Mouse (Mus musculus) monocyte, adult 2 months (primary cell): Measurements from ENCODE around the gene Cdh15.

Experiments used
- DNase-seq, 2 experiments: peaks; one replicate each; pipeline ENCODE4 v3.0.0; 2022; ENCODE audit warnings: low spot score in 2 of 2, low read depth in 1 of 2

Cdh15 gene

DNA sequence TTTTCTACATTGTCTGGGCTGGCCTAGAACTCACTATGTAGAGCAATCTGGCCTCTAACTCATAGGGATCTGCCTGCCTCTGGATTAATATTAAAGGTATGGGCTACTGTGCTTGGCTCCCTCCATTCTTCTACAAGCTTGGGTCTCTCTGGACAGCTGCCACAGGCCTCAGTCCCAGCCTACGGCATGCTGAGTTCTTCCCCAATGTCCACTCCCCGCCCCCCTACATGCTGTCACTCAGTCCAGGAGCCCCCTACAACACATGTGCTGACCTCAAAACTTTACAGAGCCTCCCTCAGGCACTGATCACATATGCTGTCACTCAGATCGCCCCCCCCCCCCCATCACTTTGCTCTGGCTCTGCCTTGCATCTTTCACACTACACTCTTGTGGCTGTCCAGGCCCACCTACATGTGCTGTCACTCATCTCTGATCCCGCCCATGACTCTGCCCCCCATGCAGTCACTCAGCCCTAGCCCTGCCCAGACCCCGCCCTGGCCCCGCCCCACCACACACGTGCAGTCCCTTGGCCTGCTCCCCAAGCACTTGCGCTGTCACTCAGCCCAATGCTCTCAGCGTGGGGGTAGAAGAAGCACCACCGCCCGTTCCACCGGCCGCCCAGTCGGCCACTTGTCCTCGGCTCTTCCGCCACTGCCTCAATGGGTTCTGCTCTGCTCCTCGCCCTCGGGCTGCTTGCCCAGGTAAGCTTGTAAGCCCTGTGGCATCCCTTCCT is at the start of gene Cdh15:
Gene Cdh15 (plus strand): TSS at position 138 of the 733 bp plus-strand sequence.
- no peak for DNase-seq

- no peak for DNase-seq
Observed at GRCm38 (mm10) chr8:122803906-122804761, 43.6 kb upstream of the Cdh15 start.

- no peak for DNase-seq
Observed at GRCm38 (mm10) chr8:122805349-122805748, 42.4 kb upstream of the Cdh15 start.

DNA sequence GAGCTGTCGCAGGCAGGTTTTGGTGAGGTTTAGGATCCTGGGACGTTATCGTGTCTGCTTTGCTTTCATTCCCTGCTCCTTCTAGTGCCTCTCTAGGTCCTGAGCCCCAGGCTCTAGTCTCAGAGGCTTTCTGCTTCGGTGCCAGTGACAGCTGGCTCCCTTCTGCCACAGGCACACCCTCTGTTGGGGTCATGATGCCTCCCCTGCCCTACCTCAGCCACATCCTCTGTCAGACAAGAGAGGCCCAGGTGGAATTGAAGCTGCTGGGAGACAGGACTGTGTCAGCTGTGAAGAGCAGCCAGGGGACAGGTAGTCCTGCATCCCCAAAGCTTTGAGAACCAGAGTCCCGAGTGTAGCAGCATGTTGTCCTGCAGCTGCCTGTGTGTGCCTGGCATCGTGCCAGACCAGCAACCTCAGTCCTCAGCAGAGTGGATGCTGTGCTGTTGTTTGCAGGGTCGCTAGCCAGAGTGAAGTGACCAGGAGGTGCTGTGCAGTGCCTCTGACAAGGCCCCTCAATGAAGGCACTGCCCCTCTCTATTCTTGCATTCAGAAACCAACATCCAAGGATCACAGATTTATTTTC is 40.7 kb upstream of the Cdh15 start:
- DNase-seq, result no peak

GRCm38 (mm10) chr8:122807907-122808306 is 39.9 kb upstream of the Cdh15 start:
- no peak for DNase-seq

DNA sequence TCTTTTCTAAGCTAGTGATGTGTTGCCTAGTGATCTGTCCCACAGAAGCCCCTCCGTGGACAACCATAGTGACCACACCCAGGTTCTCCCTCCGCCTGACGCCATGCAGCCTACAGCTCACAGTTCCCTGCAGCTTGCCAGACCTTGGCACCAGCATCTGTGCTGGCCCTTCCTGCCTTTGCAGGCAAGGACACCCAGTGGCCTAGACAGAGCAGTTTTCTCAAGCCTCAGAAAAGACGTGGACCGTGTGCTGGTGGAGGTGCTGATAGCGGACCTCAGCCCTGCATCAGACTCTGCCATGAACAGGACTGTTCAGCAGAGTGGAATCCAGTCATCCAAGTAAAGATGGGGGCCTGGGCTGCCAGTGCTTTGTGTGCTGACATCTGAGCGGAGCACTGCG is 37.4 kb upstream of the Cdh15 start:
- no peak for DNase-seq

DNA sequence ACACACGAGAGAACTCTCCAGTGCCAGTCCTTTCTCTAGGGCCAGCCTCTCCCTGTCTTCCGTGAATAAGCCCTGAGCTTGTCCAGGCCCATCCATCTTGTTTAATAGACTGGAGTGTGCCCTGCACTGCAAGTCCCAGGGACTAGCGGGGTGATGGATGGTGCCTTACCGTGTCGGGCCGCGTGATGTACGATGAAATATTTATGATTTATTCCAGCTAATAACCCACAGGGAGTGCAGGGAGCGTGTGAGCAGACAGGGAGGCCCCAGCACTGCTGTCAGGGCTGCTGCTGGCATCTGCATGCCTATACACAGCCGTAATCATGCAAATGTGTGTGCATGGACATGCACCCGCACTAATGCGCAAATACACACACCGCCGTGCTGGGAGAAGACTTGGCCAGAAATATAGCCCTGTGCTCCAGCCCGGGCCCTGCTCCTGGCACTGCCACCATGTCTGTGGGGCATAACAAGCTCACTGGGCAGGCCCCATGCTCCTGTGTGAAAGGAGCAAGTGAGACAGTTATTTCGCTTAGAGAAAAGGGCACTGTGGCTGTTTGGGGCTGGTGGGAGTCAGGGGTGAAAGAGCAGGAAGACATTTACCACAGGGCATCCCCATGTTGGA is 35.8 kb upstream of the Cdh15 start:
- no peak for DNase-seq

DNA sequence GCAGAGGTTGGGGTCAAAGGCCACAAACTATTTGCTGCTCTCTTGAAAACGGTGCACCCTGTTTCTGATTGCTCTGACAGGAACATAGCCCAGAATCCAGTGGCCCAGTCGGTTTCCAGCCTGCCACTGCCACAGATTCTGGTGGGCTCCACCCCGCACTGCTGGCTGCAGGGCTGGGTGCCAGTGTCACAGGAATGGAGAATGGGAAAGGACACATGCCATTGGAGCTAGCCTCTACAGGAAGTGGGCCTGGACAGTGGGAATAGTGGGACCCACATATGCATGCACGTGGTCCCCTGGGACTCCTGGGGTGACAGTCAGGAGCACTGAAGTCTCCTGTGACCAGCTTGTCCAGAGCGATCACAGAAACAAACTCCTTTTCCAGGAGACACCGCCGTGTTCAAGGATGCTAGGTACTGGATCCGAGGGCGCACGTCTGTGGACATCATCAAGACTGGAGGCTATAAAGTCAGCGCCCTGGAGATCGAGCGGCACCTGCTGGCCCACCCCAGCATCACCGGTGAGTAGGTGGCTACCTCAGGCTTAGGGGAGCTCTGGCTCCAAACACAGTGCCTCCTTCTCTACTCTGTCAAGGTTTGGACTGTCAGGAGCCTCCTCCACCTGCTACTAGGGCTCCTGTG is 35.0 kb upstream of the Cdh15 start:
- no peak for DNase-seq

GRCm38 (mm10) chr8:122814608-122815007 is 33.2 kb upstream of the Cdh15 start:
- DNase-seq, result no peak

DNA sequence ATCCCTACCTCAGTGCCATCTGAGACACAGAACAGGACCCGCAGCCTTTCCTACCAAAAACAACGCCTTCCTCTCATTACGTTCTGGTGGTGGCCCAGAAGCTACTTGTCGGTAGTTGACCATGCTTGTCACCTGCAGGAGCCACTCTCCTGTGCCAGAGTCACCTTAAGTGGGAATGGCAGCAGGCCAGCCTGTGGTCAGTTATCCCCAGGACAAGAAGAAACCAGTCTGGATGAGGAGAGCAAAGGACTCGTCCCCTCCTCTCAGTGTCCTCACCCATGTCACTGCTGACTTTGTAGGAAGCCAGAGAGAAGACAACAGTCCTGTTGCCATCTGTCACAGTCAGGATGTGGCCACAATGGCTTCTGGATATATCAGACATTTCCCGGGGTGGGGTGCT is 30.8 kb upstream of the Cdh15 start:
- DNase-seq, result no peak

GRCm38 (mm10) chr8:122817724-122818496 is 29.9 kb upstream of the Cdh15 start:
- no peak for DNase-seq

- DNase-seq, result no peak
Observed at GRCm38 (mm10) chr8:122819776-122820175, 28.0 kb upstream of the Cdh15 start.

DNA sequence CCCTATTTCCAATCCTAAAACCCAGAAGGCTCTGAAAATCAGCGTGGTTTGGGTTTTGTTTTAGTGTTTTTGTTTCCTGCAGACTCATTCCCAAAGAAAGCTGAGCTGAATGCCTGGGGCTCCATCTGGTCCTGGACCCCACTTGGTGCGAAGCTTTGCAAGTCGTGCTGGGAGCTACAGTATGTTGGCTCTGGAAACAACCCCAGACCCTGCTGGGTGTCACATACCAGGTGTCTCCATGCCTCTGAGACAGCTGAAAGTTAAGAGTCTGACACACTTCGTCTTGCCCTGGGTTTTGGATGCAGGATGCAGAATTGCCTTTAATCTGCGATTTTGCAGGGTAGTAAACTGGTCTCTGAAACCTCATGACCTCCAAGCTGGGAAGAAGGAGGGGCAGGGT is 23.2 kb upstream of the Cdh15 start:
- DNase-seq, result no peak

- no peak for DNase-seq
Observed at GRCm38 (mm10) chr8:122824986-122825385, 22.8 kb upstream of the Cdh15 start.

DNA sequence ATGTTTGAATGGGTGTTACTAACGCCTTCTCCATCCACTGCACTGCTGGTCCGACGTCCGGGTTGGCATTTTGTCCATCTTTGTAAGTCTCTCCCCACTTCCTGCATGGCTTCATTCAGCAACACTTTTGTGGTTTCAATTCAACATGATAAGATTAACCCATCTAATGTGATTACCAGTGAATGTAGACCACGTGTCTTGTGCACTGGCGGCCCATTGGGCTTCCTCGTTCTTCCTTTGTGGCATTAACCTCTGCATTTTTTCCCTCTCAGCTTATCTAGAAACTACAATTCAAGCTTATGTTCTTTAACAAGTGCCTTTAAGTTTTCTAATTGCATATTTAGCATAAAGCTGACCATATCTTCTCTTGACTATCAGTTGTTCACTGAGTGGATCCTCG is 22.4 kb upstream of the Cdh15 start:
- DNase-seq, result no peak

DNA sequence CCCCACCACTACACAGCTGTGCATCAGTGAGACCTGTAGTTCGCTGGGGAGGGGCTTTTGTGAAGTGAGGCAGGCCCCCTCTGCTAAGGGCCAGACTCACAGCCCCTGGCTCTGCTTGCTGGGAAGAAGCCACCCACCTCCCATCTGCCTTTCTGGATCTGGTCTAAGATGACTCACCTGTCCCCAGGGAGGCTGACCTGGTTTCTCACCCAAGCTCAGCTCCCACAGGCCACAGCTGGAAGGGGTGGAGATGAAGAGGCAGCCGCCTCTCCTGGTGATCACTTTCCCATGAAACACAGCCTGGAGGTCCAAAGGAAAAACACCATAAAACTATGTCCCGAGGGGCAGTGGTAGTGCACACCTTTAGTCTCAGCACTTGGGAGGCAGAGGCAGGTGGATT is 18.4 kb upstream of the Cdh15 start:
- DNase-seq, result no peak

DNA sequence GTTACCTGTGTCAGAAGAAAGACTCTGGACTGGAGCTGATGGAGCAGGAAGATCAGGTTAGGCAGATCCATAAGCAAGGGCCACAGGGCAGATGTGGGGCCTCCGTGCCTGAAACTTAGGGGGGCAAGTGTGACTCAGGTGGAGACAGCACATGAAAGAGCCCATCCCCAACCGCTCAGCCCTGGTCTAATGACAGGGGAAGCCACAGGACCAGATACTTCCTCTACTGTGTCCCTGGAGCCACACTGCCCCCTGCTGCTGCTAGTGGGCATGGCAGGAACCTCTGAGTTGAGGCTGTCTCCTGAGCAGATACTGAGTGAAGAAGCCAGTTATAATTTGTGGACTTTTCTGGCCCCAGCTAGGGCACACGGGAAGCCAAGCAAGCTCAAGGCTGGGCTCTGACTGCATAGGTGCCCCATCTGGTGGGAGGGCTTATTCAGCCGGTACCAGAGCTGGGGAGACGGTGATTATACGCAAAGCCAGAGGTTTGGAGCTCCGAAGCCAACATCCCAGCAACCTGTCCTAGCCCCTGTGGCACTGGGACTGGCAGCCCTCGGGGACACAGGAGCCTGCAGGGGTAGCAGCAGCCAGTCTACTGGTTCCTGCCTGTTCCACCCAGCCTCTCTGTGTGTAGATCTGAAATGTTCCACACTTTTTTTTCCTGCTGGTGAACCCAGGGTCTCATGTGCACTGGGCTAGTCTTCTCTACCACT is 17.3 kb upstream of the Cdh15 start:
- peak; percentile 77 to 92 for DNase-seq

DNA sequence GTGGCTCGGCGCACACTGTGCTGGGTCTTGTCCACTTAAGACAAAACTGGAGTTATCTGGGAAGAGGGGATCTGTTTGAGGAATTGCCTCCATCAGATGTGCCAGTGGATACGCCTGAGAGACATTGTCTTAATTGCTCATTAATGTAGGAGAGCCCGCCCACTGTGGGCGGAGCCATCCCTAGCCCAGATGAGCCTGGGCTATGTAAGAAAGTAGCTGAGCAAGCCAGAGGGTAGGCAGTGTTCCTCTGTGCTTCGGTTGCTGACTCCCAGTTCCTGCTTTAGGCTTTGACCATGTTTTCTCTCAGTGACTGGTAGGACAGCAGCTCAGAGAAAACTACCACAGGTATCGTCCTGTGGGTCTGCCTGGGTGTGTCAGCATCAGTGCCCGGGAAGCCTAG is 13.3 kb upstream of the Cdh15 start:
- no peak for DNase-seq

- DNase-seq, result peak; percentile 42 to 55
Observed at GRCm38 (mm10) chr8:122834971-122835370, 12.8 kb upstream of the Cdh15 start.

DNA sequence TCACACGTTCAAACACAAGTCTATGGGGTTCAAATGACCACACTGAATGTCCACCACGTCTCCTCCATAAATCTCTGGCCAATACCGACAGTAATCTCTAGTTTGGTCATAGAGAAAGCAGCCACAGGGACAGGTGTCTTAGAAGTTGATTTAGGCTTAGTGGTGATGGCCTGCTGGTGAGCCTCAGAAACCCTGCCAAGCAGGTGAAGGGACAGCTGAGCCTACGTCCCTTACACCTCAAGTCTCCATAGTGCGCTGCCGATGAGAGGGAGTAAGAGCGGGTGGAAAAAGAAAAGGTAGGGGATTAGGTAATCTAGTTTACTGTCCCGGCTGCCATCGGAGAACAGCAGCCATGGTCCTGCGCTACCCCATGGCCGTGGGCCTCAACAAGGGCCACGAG is 11.6 kb upstream of the Cdh15 start:
- no peak for DNase-seq
